Mouse (Mus musculus) central nervous system, embryonic 11.5 days (tissue): ENCODE data around the gene Trpm1. TPM values are rescaled to one million over a fixed set of nuclear protein-coding genes. Genes with fewer than 3 reads are reported as not detected.

ENCODE experiments used
- polyA plus RNA-seq: library from polyadenylated mRNA; depleted of rRNA; stranded (reverse); fragments of >200 nt; gene quantifications from 2 replicates; pipeline ENCODE4 v1.2.3, GENCODE M21; 2012; rRNA removed

The Trpm1 gene
- polyA plus RNA-seq, result 1.6 and 3.5 TPM in 2 replicates

DNA sequence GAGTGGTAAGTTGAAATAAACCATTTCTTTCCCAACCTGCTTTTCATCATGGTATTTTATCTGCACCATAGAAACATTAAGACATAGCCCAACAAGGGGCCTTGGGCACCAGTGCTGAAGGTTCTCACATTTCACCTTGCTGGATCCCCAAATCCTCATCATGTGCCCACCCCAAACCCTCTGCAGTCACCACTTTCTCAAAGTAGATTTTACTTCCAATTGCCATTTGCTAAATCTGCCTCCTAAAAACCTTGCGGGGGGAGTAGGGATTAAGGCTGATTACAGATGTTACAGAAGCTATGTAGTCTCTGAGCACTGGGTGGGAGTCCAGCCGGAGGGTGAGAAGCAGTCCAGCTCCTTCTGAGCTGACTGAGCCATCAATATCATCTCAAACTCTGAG, at the start of gene Trpm1:
Trpm1 (plus strand) TSS at position 301 of the 400 bp plus-strand sequence.

DNA sequence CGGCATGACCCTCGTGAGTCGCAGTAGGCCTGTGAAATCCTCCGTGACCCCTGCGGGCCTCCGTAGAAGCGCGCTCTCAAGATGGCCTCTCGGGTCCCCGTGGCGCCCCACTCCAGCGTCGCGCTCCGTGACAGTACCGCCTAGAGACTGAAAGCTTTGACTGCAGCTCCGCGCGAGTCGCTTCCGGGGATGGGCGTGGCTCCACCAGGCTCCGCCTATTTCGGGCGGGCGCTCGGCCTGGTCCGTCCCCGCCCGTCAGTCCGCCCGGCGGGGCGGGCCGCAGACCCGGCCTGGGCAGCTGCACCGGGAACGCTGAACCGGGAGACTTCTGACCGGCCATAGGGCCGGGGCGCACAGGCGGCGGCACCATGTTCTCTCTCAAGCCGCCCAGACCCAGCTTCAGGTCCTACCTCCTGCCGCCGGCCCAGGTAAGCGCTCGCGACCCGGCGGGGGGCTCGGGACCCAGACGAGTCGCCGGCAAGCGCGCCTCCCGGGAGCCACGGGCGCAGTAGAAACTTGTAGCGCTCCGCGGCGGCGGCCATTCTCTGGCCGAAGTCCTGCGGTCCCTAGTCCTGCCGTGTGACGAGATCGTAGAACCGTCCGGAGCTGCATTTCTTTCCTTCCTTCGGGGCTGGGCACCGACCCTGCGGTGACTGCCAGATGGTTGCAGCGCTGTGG, 133.9 kb downstream of the Trpm1 start, which contains the start of gene Mtmr10:
Mtmr10 (plus strand) TSS at position 240 of the 678 bp plus-strand sequence.

Other genes starting within 250 kb of the Trpm1 start
- gene E030018B13Rik, start 237.0 kb upstream of the Trpm1 start, polyA plus RNA-seq, result not detected in 2 replicates
- 11.7 and 12.2 TPM in 2 replicates for gene Klf13, start 214.9 kb upstream of the Trpm1 start, polyA plus RNA-seq
- 8.3 and 9.3 TPM in 2 replicates for gene Mtmr10, start 133.8 kb downstream of the Trpm1 start, polyA plus RNA-seq
- gene Fan1, start 220.3 kb downstream of the Trpm1 start, polyA plus RNA-seq, result 5.6 and 6.7 TPM in 2 replicates
- gene Mphosph10, start 238.4 kb downstream of the Trpm1 start, polyA plus RNA-seq, result 33.7 and 58.1 TPM in 2 replicates
- 30.4 and 35.2 TPM in 2 replicates for gene Mcee, start 238.8 kb downstream of the Trpm1 start, polyA plus RNA-seq